Mouse (Mus musculus): Measurements from ENCODE around the gene Gpat3.

The Gpat3 gene

DNA sequence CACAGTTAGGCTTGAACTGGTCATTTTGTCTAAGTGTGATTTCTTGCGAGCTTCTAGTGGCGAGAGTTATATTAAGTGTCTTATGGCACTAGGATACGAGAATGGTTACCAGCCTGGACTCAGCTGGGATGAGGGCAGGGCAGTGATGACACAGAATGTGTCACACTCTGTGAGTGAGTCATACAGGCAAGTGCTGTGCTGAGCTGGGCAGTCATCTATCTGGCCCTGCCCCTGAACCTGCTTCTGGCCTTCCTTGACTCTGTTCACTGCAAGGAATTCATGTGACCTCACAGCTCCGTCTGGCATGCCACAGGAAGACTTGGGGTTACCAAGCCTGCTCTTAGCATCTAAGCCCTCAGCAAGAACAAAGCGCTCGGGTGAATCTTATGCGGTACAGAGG lies 16.3 kb downstream of the Gpat3 start:
- DNase-seq = no peak

- DNase-seq = no peak
Observed at GRCm38 (mm10) chr5:100863091-100863490, 17.6 kb downstream of the Gpat3 start.

GRCm38 (mm10) chr5:100864438-100864837 lies 18.9 kb downstream of the Gpat3 start:
- peak in 1 of 2 experiments; percentile 7 for DNase-seq

DNA sequence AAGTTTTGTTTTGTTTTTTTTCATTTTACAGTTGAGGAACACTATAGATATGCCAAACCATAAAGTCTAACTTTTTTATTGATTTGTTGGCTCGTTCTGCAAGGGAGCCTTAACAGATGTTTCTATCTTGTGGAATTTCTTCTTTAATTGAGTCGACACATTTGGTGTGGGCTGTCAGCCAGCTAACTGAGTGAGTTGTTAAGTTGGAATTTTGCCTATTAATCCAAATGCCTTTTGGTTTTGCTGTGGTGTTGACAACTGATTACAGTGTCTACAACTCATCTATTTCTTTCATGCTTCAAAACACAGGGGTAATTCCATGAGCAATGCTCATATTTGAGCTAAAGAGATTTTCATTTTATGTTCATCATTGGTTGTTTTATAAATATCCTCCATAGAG lies 20.7 kb downstream of the Gpat3 start:
- DNase-seq = no peak

DNA sequence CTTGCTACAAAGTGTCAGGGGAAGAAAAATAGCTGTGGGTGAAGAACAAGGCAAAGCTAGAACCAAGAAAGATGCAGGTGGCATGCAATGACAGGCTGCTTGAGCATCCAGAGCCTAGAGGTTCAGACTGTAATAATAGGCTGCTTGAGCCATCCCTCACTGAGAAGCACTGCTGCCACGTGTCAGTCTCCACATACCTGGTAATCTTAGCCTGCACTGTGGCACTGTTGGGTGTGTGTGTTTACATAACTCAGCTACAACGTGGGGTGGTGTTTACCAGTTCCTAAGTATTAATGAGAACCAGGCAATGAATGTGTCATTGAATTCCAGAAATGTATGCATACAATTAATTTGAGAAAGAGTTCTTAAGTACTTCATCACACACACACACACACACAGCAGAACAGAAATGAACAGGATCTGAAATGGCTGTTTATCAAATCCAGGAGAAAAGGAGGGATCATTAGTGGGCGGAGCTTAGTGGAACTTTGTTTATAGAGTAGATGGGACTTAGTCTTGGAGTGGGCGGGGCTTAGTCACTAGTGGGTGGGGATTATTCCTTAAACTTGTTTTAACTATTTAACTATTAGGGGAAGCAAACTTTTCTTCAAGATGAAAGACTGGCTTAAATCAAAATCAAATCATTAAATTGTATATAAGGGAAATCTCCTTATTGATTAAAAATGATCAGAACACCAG lies 23.8 kb downstream of the Gpat3 start:
- no peak for DNase-seq

DNA sequence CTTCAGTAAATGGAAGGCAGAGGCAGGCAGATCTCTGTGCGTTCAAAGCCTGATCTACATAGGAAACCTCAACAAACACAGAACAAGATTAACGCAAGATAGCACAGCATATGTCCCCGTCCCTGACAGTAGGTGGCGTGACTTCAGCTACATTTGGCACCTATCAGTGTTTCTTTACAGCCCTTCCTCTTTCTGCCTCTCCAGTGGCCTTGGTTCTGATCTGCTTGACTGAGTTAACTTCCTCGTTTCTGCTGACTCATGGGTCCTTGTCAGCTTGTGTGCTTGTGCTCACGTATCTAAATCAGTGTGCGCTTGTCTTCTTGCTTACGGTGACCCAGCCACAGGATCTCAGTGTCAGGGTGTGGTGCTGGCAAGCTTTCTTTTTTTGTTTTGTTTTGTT lies 26.5 kb downstream of the Gpat3 start:
- DNase-seq = no peak

DNA sequence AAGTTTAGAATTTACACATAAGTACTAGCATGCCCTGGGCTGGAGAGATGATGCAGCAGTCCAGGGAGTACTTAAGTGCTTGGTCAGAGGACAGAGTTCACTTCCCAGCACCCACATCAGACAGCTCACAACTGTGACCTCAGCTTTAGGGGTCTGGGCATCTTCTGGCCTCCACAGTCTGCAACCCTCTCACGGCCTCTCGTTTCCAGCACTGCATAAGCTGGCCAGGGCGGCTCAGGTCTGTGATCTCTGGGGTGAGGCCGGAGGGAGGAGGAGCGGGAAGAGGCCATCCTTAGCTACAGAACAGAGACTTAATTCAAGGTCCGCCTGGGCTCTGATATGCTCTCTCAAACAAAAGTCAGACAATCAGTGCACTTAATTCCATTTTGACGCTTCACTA lies 29.2 kb downstream of the Gpat3 start:
- no peak for DNase-seq

DNA sequence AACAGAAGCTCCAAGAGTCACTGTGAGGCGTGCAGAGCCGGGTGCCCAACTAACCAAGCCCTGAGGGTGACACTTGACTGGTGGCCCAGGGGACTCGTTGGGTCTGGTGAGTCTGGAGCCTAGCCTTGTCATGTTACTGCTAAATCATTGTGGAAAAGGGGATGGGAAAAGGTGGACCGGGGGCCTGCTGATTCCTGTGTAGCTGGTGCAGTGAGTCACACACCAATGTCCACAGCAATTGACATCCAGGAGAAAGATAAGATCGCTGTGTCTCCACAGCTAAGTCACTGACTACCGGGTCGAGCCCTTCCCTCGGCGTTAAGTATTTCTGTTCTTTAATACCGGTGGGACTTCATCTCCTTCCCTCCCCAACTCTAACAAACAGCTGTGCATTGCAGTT lies 29.7 kb downstream of the Gpat3 start:
- DNase-seq = no peak

GRCm38 (mm10) chr5:100877021-100877420 lies 31.5 kb downstream of the Gpat3 start:
- DNase-seq = no peak

DNA sequence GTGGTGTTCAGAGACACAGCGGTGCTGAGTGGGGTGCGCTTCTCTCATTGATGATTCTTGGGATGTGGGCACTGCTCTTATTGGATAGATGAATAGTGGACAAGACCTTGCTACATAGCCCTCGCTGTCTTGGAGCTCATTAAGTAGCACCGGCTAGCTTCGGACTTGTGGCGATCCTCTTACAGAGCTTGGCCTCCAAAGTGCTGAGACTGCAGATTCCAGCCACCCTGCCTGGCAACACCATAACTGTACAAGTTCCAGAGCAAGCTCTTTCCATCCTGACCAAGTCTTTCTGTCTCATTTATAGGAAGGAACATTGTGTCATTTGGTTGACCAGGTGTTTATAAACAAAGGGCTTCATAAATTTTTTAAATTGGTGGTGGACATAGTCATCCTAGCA lies 39.7 kb downstream of the Gpat3 start:
- DNase-seq = no peak

- no peak for DNase-seq
Observed at GRCm38 (mm10) chr5:100886331-100886988, 40.9 kb downstream of the Gpat3 start.

- no peak for DNase-seq
Observed at GRCm38 (mm10) chr5:100896199-100896598, 50.7 kb downstream of the Gpat3 start.

DNA sequence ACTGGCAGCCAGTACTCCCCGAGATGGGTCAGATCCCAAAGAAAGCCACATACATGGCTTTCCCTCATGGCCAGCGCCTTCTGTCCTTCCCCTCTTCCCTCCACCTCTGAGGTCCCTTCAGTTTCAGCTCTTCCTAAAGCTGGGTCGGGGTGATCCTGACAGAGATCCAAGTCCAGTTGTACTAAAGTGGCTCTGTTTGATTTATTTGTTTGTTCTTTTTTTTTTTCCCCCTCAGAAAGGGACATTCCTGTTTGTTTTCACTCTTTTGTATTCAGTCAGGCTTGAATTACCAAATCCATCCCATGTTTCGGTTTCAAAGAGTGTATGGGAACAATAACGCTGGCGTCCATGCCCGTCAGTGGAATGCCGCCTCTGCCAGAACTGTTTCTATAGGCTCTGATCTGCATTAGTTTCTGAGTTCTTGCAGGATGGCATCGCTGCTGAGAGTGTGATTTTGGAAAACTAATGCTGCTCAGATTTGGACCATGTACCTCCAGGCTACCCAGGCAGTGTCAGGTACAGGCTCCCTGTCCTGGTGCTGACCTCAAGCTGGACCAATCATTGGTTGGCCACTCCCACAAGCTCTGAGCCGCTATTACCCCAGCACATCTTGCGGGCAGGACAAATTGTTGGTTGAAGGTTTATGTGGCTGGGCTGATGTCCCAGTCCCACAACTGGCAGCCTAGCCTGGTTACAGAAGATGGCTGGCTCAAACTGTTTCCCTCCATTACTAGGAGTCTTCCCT lies 54.4 kb downstream of the Gpat3 start:
- DNase-seq = no peak

DNA sequence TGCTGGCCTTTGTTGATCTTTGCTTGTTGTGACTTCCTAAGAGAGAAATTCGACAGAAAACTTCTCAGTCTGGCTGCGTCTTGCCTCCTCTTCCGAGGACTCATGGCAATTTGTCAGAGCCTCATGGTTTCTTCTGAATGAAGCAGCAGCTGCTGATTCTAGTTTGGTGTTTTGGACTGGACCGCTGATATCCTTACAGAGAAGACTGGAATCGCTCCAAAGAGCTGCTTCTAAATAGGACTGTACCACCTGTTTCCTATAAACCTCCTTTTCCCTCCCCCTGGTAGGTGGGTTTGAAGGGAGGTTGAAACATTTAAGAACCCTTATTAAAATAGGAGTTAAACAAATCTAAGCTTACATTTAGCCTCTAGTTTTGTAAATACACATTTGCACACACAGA lies 55.5 kb downstream of the Gpat3 start:
- no peak for DNase-seq

DNA sequence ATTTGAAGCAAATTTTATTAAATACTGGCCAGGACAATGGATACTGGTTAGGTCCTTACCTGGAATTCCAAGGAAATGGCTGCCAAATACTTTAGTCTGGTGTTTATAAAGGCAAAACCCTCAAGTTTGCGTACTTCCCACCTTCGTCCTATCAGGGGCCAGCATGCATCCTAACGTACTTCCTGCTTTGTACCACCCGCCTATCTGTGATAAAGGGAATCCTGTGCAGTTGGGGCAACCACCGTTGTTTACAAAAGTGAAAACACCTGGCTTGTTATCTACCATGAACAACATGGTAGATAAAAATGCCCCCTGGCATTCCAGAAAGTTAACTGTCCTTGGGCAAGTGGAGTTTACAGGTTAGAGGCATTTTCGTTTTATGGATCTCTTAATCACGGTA lies 63.0 kb downstream of the Gpat3 start:
- DNase-seq = no peak

DNA sequence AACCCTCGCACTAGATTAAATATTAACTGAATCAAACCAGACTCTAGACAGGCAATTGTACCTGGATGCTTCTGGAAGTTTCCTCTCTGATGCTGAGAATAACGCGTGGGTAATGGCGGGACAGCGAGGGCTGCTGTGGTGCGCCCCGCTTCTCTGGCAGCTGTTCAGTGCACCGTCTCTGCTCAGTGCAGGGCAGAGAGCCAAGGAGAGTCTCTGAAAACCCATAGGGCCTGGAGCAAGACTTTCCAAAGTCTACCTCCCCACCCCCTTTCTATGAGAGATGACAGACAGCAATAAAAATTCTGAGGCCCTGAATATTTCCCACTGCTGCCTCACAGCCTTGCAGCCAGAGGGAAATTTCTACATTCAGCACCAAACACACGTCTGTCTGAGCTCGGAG lies 63.4 kb downstream of the Gpat3 start:
- no peak for DNase-seq

DNA sequence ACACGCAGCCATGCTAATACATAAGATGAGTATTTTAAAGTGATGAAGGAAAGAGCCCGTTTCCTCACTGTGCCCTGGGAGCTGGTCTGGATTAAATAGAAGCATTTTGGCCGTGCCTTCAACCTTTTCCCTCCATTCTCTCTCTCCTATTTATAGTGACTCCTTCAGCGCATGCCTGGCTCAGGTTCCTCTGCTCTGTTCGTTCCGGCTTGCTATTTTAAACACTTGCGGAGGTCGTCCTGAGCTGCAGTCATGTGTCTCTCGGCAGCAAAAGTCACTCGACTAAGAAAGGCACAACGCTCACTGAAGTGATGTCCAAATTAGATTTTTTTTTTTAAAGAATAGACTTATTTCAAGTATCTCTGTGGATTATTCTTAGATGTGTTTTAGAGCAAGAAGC lies 64.2 kb downstream of the Gpat3 start:
- no peak for DNase-seq

DNA sequence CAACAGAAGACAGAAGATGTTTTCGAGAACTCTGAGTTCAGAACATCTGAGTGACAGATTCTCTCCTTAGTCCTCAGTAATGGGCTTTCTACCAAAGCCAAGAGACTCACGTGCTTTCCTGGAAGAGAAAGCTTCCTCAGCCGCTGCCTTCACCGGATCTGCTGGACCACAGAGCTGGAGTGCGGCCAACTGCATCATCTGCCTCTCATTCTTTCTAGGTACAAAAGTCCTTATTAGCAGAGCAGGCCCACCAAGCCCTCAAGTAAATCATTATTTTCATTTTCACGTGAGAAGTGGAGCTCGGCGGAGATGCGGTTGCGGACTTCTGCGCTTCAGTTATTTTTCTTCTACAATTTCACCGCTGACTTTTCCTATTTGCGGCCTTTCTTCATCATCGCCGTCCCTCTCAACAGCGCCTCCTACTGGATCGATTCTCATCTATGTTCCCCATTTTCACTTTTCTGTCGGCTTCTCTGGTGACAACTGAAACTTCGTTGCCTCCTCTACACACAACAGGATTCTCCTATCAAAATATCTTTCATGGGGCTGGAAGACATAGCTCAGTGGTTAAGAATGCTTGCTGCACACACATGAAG lies 66.1 kb downstream of the Gpat3 start:
- no peak for DNase-seq

GRCm38 (mm10) chr5:100912366-100912765 lies 66.9 kb downstream of the Gpat3 start:
- no peak for DNase-seq

- no peak for DNase-seq
Observed at GRCm38 (mm10) chr5:100913274-100913673, 67.8 kb downstream of the Gpat3 start.

- peak; percentile 22 to 52 for DNase-seq
Observed at GRCm38 (mm10) chr5:100914989-100915388, 69.5 kb downstream of the Gpat3 start.

DNA sequence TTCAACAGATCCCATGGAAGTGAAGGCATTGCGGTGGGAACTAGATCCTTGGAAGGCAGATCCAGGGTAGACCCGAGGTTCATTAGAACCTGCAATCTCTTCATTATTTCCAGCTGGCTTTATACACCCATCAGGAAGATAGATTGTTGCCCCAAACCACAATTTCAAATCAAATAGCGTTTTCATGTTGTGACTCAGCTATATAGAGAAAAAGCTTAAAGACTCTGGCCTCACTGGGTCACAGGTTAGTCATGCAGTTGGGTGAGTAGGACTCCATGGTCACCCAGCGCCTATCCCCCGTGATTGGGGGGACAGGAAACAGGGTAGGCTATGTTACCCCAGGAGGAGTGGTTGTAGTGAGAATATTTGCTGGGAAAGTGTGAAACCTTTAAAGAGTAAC lies 69.9 kb downstream of the Gpat3 start:
- DNase-seq = no peak

DNA sequence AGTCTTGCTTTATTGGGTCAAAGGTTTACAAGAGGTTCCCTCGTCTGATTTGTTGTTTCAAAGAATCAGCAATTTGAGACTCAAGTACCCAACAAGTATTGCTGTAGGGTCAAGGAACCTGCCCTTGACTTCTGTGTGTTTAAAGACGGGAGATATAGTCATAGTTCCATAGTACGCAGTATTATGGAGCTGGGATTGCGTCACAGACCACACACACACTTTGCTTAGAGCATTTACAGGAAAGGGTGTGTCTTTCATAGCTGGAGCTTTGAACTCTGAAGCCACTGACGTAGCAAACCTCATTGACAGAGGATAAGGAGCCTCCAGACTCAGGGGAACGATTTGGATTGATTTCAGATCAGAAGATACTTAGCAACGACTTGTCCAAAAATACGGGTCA lies 70.9 kb downstream of the Gpat3 start:
- no peak for DNase-seq

All from cerebellum, postnatal 25 days (tissue).